Mouse (Mus musculus): ENCODE measurements around the gene Hic2. TPM values are rescaled to one million over a fixed set of nuclear protein-coding genes. Genes with fewer than 3 reads are reported as not detected.
A peak's percentile ranks its signal among the peaks of the same experiment; 100 is the strongest.

Gene Hic2
- polyA plus RNA-seq, 1 experiment from 2014 or later: 7.1 TPM

DNA sequence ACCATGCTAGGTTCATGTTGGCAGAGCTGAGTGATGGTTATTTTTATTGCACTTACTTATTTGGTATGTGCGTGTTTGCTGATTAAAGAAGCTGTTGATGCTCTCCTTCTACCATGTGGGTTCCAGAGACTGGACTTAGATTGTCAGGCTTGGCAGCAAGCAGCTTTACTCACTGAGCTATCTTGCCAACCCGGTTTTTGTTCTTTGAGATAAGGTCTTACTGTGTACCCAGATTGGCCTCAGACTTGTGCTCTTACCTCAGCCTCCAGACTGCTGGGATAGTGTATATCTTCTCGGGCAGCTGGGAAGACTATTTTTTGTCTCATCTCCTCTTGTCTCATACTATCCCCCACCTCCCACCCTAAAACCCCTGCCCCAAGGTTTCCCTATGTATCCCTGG lies 4.3 kb downstream of the Hic2 start:
- Histone ChIP-seq H3K4me1 (peaks cover 45% of the 10 kb centered on the region), H3K4me3 (no peak overlapping the region), H3K27ac (no peak overlapping the region), H3K36me3 (no peaks in the 10 kb centered on the region), H3K9ac (no peak overlapping the region), H3K4me2 (no peak overlapping the region), H3K27me3 (no peaks in the 10 kb centered on the region), H3K9me3 (no peaks in the 10 kb centered on the region)
- ATAC-seq (ENCODE audit: insufficient number of reproducible peaks, insufficient read depth, low FRiP score, low TSS enrichment, low read depth): no peak
- whole genome bisulfite sequencing: 84% methylated on average over 3 of the region's 3 CpGs

DNA sequence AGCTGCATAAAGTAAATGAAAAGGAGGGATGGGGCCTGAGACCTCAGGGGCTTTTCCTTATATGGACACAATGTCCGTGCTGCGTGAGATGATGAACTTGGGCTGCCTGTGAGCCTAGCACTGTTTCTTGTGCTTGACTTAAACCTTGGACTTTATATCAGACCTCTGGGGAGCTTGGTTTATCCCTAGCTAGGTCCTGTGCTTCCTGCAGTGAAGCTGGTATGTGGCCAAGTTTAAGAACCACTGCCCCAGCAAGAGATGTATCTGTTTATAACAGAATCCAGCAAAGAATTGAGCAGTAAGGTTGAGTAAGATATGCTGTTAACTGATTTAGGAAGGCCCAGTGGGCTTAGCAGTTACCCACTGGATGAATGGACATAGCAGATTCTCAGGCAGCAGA lies 6.0 kb downstream of the Hic2 start:
- H3K4me2 ChIP-seq: no peak overlapping the region
- H3K4me3 ChIP-seq: no peak overlapping the region
- H3K4me1 ChIP-seq: peaks cover 51% of the 10 kb centered on the region
- no peaks in the 10 kb centered on the region for H3K9me3 ChIP-seq
- no peak for ATAC-seq (ENCODE audit: insufficient number of reproducible peaks, insufficient read depth, low FRiP score, low TSS enrichment, low read depth)
- H3K27ac ChIP-seq: no peak overlapping the region
- H3K36me3 ChIP-seq: no peaks in the 10 kb centered on the region
- H3K9ac ChIP-seq: no peak overlapping the region
- 86% methylated on average over 2 of the region's 2 CpGs for whole genome bisulfite sequencing
- no peaks in the 10 kb centered on the region for H3K27me3 ChIP-seq

DNA sequence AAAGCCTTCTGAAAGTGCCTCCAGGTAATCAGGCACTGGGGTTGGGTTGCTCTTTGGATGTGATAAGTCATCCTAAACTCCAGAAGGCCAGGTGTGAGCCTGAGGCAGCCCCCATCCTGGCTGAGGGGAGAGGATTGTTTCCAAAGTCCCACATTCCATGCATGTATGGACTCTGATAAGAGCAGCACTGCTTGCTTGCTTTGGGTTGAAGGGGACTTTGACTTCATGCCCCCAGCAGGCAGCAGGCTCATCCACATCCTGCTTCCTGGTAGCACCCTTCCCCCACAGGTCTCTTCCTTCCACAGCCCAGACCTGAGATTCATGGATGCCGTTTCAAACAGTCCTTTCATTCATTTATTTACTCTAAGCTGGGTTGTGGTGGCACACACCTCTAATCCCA lies 10.4 kb downstream of the Hic2 start:
- no peak for ATAC-seq (ENCODE audit: insufficient number of reproducible peaks, insufficient read depth, low FRiP score, low TSS enrichment, low read depth)
- H3K4me3 ChIP-seq: no peak overlapping the region
- H3K9me3 ChIP-seq: no peaks in the 10 kb centered on the region
- no peak overlapping the region for H3K4me2 ChIP-seq
- H3K36me3 ChIP-seq: no peaks in the 10 kb centered on the region
- H3K9ac ChIP-seq: no peak overlapping the region
- 0 out of 2 replicates have a peak overlapping the region, but pooled peaks have one; percentile 28 for H3K27ac ChIP-seq
- H3K27me3 ChIP-seq: no peaks in the 10 kb centered on the region
- H3K4me1 ChIP-seq: peaks cover 39% of the 10 kb centered on the region
- WGBS: 44% methylated on average over 1 of the region's 1 CpGs

DNA sequence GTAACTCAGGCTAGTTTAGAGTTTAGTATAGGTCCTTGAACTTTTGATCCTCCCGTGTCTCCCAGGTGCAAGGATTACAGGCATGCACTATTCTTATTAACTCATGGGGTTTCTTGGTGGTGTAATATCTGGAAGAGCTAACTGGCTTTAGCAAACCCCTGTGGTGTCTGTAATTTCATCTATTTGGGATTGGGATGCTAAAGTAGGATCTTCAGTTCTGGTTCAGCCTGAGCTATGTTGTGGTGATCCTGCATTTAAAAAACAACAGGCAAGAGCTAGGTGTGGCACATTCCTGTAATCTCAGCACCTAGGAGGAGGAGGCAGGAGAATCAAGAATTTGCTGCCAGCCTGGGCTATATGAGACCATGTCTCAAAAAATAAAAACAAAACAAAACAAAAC lies 11.6 kb downstream of the Hic2 start:
- H3K4me1 ChIP-seq: peaks cover 33% of the 10 kb centered on the region
- no peaks in the 10 kb centered on the region for H3K36me3 ChIP-seq
- H3K4me2 ChIP-seq: no peak overlapping the region
- H3K9me3 ChIP-seq: no peaks in the 10 kb centered on the region
- no peak overlapping the region for H3K9ac ChIP-seq
- WGBS: 84% methylated on average over 1 of the region's 1 CpGs
- ATAC-seq (ENCODE audit: insufficient number of reproducible peaks, insufficient read depth, low FRiP score, low TSS enrichment, low read depth): no peak
- H3K27me3 ChIP-seq: no peaks in the 10 kb centered on the region
- H3K4me3 ChIP-seq: no peak overlapping the region
- no peak overlapping the region for H3K27ac ChIP-seq

DNA sequence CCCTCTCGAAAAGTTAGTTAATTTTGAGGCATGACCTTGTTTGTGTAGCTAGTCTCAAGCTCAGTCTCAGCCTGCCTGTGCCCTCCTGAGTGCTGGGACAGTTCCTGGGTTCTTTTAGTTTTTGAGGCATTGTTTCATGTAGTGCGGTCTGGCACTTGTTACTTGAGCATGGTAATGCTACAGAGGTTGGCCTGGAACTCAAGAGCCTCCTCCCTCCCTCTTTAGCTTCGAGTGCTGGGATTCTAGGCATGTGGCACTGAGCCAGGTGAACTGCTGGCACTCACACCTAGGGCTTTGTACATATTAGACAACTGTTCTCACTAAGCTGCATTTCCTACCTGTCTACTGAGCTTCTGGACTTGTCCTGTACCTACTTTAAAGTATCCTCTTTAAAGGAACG lies 14.4 kb downstream of the Hic2 start:
- 64% methylated on average over 4 of the region's 4 CpGs for WGBS
- H3K4me1 ChIP-seq: peaks cover 43% of the 10 kb centered on the region
- H3K27me3 ChIP-seq: no peaks in the 10 kb centered on the region
- ATAC-seq (ENCODE audit: insufficient number of reproducible peaks, insufficient read depth, low FRiP score, low TSS enrichment, low read depth): no peak
- no peak overlapping the region for H3K9ac ChIP-seq
- H3K9me3 ChIP-seq: no peaks in the 10 kb centered on the region
- no peaks in the 10 kb centered on the region for H3K36me3 ChIP-seq
- H3K27ac ChIP-seq: no peak overlapping the region
- H3K4me2 ChIP-seq: no peak overlapping the region
- H3K4me3 ChIP-seq: no peak overlapping the region

DNA sequence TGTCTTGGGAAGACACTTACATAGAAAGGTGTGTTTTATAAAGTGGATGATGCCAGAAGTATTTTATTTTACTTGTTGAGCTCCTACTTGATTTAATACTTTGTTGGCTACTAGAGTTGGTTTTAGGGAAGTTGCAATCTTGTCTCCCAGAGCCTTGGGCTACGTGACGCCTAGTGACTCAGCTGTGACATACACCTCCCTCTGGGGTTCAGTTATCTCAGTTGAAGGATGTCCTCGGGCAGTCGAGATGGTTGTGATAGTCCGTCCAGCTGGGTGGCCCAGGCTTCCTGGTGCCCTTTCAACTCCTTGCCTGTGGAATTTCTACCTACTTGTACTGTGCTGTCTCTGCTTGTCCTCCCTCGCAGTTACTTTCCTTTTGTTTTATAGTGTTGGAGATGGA lies 15.8 kb downstream of the Hic2 start:
- Histone ChIP-seq H3K4me3 (no peak overlapping the region), H3K27me3 (no peaks in the 10 kb centered on the region), H3K9me3 (no peaks in the 10 kb centered on the region), H3K4me1 (peaks cover 48% of the 10 kb centered on the region), H3K4me2 (no peak overlapping the region), H3K36me3 (no peaks in the 10 kb centered on the region), H3K9ac (no peak overlapping the region), H3K27ac (no peak overlapping the region)
- ATAC-seq (ENCODE audit: insufficient number of reproducible peaks, insufficient read depth, low FRiP score, low TSS enrichment, low read depth): no peak
- WGBS: 59% methylated on average over 6 of the region's 6 CpGs

DNA sequence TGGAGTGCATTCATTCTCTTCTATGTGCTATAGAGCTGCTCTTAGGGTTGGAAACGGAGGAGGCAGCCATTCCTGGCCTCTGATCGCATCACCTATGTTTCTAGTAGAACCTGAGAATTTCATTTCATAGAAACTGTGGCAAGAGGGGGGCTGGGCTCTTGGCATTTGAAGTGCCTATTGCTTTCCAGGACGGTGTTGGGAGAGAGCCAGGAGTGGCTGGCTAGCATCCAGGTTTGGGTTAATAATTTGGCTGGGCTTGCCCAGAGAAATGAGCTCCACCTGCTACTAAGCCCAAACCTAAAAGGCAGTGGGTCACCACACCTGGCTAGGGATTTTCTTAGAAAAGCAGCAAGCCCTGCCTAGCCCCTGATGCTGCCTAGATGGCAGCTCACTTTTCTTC lies 18.2 kb downstream of the Hic2 start:
- no peaks in the 10 kb centered on the region for H3K27me3 ChIP-seq
- no peak overlapping the region for H3K27ac ChIP-seq
- no peak overlapping the region for H3K4me3 ChIP-seq
- ATAC-seq (ENCODE audit: insufficient number of reproducible peaks, insufficient read depth, low FRiP score, low TSS enrichment, low read depth): no peak
- H3K36me3 ChIP-seq: peaks cover 14% of the 10 kb centered on the region
- no peak overlapping the region for H3K4me2 ChIP-seq
- H3K9me3 ChIP-seq: no peaks in the 10 kb centered on the region
- H3K9ac ChIP-seq: no peak overlapping the region
- H3K4me1 ChIP-seq: peaks cover 49% of the 10 kb centered on the region
- WGBS: 42% methylated on average over 3 of the region's 3 CpGs

DNA sequence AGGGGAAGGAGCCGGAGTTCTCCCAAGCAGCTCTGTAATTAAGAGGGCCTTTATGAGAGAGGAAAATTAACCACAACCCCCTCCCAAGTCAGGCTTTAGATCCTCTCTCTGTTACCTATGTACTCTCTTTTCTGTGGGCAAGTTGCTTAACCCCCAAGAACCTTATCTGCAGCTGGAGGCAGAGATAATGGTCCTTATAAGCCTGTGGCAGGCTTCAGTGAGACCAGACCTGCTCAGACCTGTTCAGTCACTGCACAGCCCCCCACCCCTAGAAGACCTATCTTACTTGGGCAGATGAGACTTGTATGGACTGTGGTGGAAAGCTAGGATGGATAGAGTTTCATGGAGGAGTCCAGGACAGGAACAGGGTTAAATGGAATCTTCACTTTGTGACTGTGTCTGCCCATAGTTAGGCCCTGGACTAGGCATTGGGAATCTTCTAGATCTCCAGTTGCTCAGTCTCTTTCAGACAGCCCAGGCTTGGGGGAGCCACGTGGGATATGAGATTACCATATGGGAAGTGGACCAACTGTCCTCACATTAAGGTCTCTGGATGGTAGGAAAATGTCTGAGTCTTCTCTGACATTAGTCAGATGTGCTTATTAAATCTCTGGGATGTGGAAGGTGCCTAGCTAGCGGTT lies 18.8 kb downstream of the Hic2 start:
- 62% methylated on average over 3 of the region's 3 CpGs for WGBS
- H3K4me2 ChIP-seq: no peak overlapping the region
- no peak for ATAC-seq (ENCODE audit: insufficient number of reproducible peaks, insufficient read depth, low FRiP score, low TSS enrichment, low read depth)

DNA sequence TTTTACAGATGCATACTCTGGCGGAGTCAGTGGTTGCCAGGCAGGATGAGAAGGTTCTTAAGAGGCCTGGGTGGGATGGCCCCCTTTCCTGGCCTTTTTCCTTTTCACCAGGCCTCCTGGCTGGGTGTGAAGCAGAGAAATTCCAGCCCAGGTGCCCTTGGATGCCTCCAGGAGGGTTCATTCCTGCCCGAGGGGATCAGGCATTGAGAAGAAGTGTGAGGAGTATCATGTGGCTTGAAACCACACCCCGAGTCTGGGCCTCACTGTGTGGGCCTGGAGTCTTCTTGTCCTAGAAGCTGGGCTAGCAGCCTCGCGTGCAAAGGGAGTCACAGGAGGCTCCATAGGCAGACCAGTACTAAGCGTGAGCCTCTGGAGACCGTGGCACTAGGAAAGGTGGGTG lies 19.5 kb downstream of the Hic2 start:
- ATAC-seq (ENCODE audit: insufficient number of reproducible peaks, insufficient read depth, low FRiP score, low TSS enrichment, low read depth): no peak
- no peak overlapping the region for H3K9ac ChIP-seq
- WGBS: 70% methylated on average over 7 of the region's 7 CpGs
- H3K27me3 ChIP-seq: no peaks in the 10 kb centered on the region
- H3K36me3 ChIP-seq: peaks cover 26% of the 10 kb centered on the region
- no peaks in the 10 kb centered on the region for H3K9me3 ChIP-seq
- H3K27ac ChIP-seq: peak overlapping the region; percentile 44
- H3K4me1 ChIP-seq: peaks cover 44% of the 10 kb centered on the region
- H3K4me2 ChIP-seq: no peak overlapping the region
- H3K4me3 ChIP-seq: no peak overlapping the region

More for the DNA sequence above, 18.8 kb downstream of the Hic2 start:
- Histone ChIP-seq H3K4me3 (no peak overlapping the region), H3K27ac (no peak overlapping the region), H3K9me3 (no peaks in the 10 kb centered on the region), H3K9ac (no peak overlapping the region), H3K36me3 (peaks cover 19% of the 10 kb centered on the region), H3K27me3 (no peaks in the 10 kb centered on the region), H3K4me1 (peaks cover 49% of the 10 kb centered on the region)

DNA sequence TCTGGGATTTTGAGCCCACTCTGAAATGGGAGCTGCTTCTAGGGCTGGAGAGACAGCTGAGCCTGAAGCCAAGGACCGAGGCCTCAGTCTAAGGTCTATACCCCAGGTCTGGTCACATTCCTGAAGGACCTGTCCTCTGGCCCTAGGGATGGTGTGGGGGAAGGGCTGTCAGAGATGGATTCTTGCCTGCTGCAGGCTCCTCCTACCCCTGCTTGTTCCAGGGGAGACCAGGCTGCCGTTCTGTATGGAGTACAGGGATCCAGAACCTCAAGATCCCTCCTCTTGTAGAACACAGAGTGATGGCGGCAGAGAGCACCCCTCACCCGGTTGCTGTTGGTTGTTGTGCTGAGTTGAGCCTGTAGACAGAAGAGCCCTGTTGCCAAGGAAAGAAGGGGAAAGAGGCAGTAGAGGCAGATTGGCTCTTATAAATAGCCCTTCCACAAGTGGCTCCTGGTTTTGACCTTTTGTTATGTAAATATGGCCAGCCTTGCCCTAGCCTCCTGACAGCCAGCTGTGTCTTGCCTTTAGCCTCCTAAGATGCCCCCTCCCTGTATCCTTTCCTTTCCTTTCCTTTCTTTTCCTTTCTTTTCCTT lies 20.7 kb downstream of the Hic2 start:
- peaks cover 37% of the 10 kb centered on the region for H3K4me1 ChIP-seq
- 30% methylated on average over 4 of the region's 4 CpGs for WGBS
- no peaks in the 10 kb centered on the region for H3K27me3 ChIP-seq
- peaks cover 38% of the 10 kb centered on the region for H3K36me3 ChIP-seq
- no peak for ATAC-seq (ENCODE audit: insufficient number of reproducible peaks, insufficient read depth, low FRiP score, low TSS enrichment, low read depth)
- no peak overlapping the region for H3K27ac ChIP-seq
- H3K9ac ChIP-seq: no peak overlapping the region
- no peak overlapping the region for H3K4me2 ChIP-seq
- H3K4me3 ChIP-seq: no peak overlapping the region
- no peaks in the 10 kb centered on the region for H3K9me3 ChIP-seq

DNA sequence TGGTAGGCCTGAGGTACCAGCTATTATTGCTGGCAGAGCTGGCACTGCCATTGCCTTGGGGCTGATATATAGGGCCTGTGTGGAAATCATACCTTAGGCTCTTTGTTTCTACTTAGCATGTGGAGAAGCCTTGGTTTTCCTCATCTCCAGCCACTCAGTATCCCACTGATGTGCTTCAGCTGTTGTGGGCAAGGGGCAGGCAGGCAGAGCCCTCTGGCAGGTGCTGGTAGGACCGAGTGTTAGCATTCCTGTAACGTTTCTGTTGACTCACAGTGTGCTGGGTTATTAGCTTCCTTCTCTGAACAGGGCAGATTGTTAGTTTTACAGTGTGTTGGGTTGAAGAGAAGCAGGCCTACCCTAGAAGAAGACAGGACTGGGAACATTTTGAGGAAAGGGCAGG lies 21.9 kb downstream of the Hic2 start:
- H3K27me3 ChIP-seq: no peaks in the 10 kb centered on the region
- H3K27ac ChIP-seq: no peak overlapping the region
- no peak overlapping the region for H3K4me3 ChIP-seq
- 79% methylated on average over 2 of the region's 2 CpGs for WGBS
- H3K36me3 ChIP-seq: peaks cover 50% of the 10 kb centered on the region
- H3K4me2 ChIP-seq: no peak overlapping the region
- H3K9ac ChIP-seq: no peak overlapping the region
- H3K4me1 ChIP-seq: peaks cover 32% of the 10 kb centered on the region
- ATAC-seq (ENCODE audit: insufficient number of reproducible peaks, insufficient read depth, low FRiP score, low TSS enrichment, low read depth): no peak
- no peaks in the 10 kb centered on the region for H3K9me3 ChIP-seq

DNA sequence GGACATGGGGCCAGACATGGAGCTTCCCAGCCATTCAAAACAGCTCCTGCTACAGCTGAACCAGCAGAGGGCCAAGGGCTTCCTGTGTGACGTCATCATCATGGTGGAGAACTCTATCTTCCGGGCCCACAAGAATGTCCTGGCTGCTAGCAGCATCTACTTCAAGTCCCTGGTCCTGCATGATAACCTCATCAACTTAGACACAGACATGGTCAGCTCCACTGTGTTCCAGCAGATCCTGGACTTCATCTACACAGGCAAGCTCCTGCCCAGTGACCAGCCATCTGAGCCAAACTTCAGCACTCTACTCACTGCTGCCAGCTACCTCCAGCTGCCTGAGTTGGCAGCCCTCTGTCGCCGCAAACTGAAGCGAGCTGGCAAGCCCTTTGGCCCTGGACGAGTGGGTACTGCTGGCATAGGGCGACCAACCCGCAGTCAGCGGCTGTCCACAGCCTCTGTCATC lies 24.0 kb downstream of the Hic2 start:
- no peak overlapping the region for H3K9ac ChIP-seq
- ATAC-seq (ENCODE audit: insufficient number of reproducible peaks, insufficient read depth, low FRiP score, low TSS enrichment, low read depth): no peak
- H3K27ac ChIP-seq: no peak overlapping the region
- H3K9me3 ChIP-seq: no peaks in the 10 kb centered on the region
- H3K4me1 ChIP-seq: peaks cover 18% of the 10 kb centered on the region
- no peak overlapping the region for H3K4me2 ChIP-seq
- H3K27me3 ChIP-seq: no peaks in the 10 kb centered on the region
- WGBS: 93% methylated on average over 9 of the region's 9 CpGs
- peaks cover 65% of the 10 kb centered on the region for H3K36me3 ChIP-seq
- no peak overlapping the region for H3K4me3 ChIP-seq
